Mouse (Mus musculus): ENCODE results near the gene Epha8. TPM values are rescaled to one million over a fixed set of nuclear protein-coding genes. Genes with fewer than 3 reads are reported as not detected.

Epha8 gene
- total RNA-seq, 2 experiments from 2014 or later: 0.05 TPM; not detected in 1

- DNase-seq: no peak
These were observed 51.7 kb downstream of the Epha8 start for GRCm38 (mm10) chr4:136904767-136905539.

- DNase-seq: no peak
These were observed 57.5 kb downstream of the Epha8 start for GRCm38 (mm10) chr4:136899154-136899553.

GRCm38 (mm10) chr4:136898637-136899036 is 58.0 kb downstream of the Epha8 start, which contains the start of gene C1qa:
C1qa (minus strand) TSS chr4:136898803.
- DNase-seq: no peak

GRCm38 (mm10) chr4:136898084-136898598 is 58.5 kb downstream of the Epha8 start:
- DNase-seq: no peak

GRCm38 (mm10) chr4:136896461-136896860 is 60.2 kb downstream of the Epha8 start:
- no peak for DNase-seq

- DNase-seq: no peak
These were observed 60.8 kb downstream of the Epha8 start for GRCm38 (mm10) chr4:136895861-136896260.

GRCm38 (mm10) chr4:136894821-136895220 is 61.8 kb downstream of the Epha8 start:
- no peak for DNase-seq

GRCm38 (mm10) chr4:136893691-136894543 is 62.7 kb downstream of the Epha8 start:
- no peak for DNase-seq

- DNase-seq: no peak
These were observed 63.8 kb downstream of the Epha8 start, which contains the start of gene C1qc for GRCm38 (mm10) chr4:136892811-136893210. C1qc (minus strand) TSS chr4:136893065.

GRCm38 (mm10) chr4:136892371-136892770 is 64.2 kb downstream of the Epha8 start:
- no peak for DNase-seq

- DNase-seq: no peak
These were observed 65.5 kb downstream of the Epha8 start for GRCm38 (mm10) chr4:136891115-136891514.

GRCm38 (mm10) chr4:136889981-136890380 is 66.6 kb downstream of the Epha8 start:
- no peak for DNase-seq

- DNase-seq: no peak
These were observed 68.9 kb downstream of the Epha8 start for GRCm38 (mm10) chr4:136887714-136888113.

GRCm38 (mm10) chr4:136886101-136886500 is 70.5 kb downstream of the Epha8 start, which contains the start of gene C1qb:
C1qb (minus strand) TSS chr4:136886187.
- DNase-seq: no peak

Other genes starting within 250 kb of the Epha8 start
- gene Ephb2, start 120.8 kb downstream of the Epha8 start, total RNA-seq (2021): 1 to 10 TPM; 4.6 to 5.4 TPM
- 10 to 100 TPM; 22.0 to 23.2 TPM for gene C1qb, start 70.6 kb downstream of the Epha8 start, total RNA-seq (2021)
- gene C1qc, start 63.8 kb downstream of the Epha8 start, total RNA-seq (2021): 10 to 100 TPM; 22.7 to 23.9 TPM
- gene C1qa, start 58.0 kb downstream of the Epha8 start, total RNA-seq (2021): 10 to 100 TPM; 23.3 to 23.8 TPM
- gene Zbtb40, start 92.0 kb upstream of the Epha8 start, total RNA-seq (2021): 1 to 10 TPM; 3.5 to 5.0 TPM